Mouse (Mus musculus): ENCODE data around the gene Gm19426.

DNA sequence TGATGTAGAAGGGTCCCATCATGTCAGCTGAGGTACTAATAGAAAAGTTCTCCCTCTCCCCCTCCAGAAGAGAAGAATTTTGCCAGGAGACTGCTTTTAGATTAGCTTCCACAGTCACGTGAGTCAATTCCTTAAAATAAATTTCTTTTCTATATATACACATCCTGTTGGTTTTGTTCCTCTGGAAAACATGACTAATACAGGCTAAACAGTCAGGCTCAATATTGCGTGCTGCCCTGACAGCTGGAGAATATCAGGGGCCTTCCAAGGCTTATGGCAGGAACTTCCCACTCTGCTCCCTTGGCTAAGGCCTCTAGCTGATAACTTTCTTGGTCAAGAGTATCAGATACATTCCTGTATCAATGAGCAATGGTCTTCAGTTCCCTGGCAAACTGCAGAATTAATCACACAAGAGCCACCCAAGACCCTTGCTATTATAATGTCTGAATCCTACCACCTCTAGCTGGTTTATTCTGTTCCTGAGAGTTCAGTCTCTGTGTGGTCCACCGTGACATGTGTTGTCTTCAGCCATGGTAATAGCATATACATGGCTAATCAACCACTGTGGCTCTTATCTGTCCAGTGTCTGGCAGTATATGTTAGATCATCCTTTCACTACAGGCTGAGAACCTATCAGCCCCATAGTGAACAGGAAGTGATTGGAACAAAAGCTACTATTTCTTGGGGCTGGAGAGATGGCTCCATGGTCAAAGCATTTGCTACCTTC lies 40.5 kb upstream of the Gm19426 start:
- no peak for TF ChIP-seq ZNF384 (IDR thresholded peaks at IDR 0.05; ENCODE audit: low read depth, low read length)
- no peak for TF ChIP-seq HCFC1 (IDR thresholded peaks at IDR 0.05; ENCODE audit: borderline replicate concordance, insufficient read depth, low read length)
- no peak for TF ChIP-seq CHD2 (IDR thresholded peaks at IDR 0.05; ENCODE audit: low read depth, low read length)

Data from ES-E14 (cell line).